Mouse (Mus musculus): ENCODE measurements at regions not wholly inside any gene's neighbourhood (a gene's known extent, or its start where the extent isn't known, plus 50 kb on each side); places are given as distances from the start of the nearest gene placed in this dataset.

- no peak for DNase-seq (ENCODE audit: low read depth, low spot score)
Measured at GRCm38 (mm10) chr11:7944956-7945515, 719.3 kb downstream of the Tns3 start.

DNA sequence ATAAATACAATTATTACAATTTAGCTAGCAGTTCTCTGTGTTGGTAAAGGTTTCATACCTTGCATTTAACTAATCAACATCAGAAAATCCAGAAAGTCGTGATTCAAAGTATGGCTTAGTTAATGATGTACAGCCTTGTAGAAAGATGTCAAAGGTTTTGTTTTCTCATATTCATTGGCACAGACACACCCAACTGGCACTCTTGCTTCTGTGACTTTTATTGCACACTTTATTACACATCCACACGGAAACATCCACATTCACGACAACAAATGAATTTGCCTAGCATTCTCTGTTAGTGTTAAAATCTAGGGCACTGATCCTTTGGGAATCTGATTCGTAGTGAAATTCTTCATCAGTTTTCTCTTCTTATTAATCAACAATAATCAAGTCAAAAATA lies 720.0 kb downstream of the Tns3 start:
- no peak for DNase-seq (ENCODE audit: low read depth, low spot score)

DNA sequence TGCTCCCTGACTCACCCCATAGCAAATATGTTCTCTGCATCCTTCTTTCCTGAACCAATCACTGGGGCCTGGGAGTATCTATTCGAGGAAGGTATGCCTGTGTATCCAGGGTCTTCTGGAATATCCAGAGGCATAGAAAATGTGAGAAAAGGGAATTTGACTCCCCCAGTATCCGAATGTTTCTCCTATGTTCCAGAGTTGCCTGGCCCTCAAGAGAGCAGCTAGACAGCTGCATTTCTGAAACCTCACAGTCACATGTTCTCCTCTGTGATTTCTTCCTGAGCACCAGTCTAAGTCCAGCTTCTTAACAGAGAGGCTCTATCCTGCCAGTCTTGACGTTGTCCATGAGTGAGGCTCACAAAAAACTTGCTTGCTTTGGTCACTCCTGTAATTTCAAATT lies 719.9 kb upstream of the Igfbp3 start:
- DNase-seq (ENCODE audit: low read depth, low spot score): no peak

GRCm38 (mm10) chr11:7932638-7933037 lies 718.9 kb upstream of the Igfbp3 start:
- no peak for DNase-seq (ENCODE audit: low read depth, low spot score)

- DNase-seq (ENCODE audit: low read depth, low spot score): no peak
Measured at GRCm38 (mm10) chr11:7931064-7931797, 717.5 kb upstream of the Igfbp3 start.

GRCm38 (mm10) chr11:7927676-7928075 lies 714.0 kb upstream of the Igfbp3 start:
- DNase-seq (ENCODE audit: low read depth, low spot score): no peak

- DNase-seq (ENCODE audit: low read depth, low spot score): no peak
Measured at GRCm38 (mm10) chr11:7912036-7912435, 698.3 kb upstream of the Igfbp3 start.

- DNase-seq (ENCODE audit: low read depth, low spot score): no peak
Measured at GRCm38 (mm10) chr11:7900266-7900665, 686.5 kb upstream of the Igfbp3 start.

DNA sequence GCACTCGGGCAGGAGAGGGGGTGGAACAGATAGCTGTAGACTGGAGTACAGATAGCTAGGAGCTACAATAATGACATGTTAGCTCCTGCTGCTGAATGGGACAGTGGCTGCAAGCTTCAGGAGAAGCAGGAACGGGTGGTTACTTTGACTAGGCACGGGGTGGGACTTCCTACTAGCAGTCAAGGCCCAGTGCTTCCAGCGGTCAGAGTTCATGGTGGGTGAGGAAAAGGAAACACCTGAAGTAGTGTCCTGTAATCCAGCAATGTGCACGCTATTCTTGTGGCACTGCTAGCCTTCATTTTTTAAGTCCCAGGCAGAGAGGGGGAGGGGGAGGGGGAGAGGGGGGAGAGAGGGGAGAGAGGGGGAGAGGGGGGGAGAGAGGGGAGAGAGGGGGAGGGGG lies 684.5 kb upstream of the Igfbp3 start:
- no peak for DNase-seq (ENCODE audit: low read depth, low spot score)

DNA sequence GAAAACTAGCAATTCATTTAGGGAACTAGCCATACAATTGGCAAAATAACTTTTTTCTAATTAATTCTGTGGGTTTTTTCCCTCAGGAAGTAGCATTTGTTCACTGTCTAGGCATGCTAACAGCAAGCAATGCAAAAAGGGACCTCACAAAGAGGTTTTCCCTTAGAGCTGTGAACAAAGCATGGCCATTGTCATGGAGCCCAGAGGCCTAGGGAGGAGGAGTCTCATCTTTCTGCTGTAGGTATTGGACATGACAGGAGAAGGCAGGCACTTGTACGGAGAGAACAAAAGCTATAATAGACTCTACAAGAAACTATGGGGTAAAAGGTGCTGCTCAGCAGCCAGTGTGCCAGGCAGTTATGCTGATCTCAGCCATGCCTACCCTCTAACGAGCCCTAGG lies 666.8 kb upstream of the Igfbp3 start:
- DNase-seq (ENCODE audit: low read depth, low spot score): no peak

- no peak for DNase-seq (ENCODE audit: low read depth, low spot score)
Measured at GRCm38 (mm10) chr11:7864116-7864515, 650.4 kb upstream of the Igfbp3 start.

DNA sequence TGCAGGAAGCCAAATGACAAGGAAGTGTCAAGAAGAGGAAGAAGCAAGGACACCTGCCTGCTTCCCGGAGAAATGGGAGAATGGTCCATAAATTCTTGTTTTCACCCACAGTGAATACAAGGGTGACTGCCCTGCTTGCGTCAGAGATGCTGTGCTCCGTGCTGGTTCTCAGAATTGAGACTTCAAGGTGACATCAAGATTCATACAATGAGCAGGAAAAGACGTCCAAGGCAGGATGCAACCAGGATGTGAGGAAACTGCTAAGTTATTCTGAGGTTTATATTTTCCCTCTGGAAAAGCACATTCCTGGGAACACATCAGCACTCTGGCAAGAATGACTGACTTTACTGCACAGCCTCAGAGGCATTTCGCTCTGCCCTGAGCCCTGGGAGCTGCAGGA lies 650.0 kb upstream of the Igfbp3 start:
- no peak for DNase-seq (ENCODE audit: low read depth, low spot score)

GRCm38 (mm10) chr11:7862547-7862946 lies 648.8 kb upstream of the Igfbp3 start:
- no peak for DNase-seq (ENCODE audit: low read depth, low spot score)

DNA sequence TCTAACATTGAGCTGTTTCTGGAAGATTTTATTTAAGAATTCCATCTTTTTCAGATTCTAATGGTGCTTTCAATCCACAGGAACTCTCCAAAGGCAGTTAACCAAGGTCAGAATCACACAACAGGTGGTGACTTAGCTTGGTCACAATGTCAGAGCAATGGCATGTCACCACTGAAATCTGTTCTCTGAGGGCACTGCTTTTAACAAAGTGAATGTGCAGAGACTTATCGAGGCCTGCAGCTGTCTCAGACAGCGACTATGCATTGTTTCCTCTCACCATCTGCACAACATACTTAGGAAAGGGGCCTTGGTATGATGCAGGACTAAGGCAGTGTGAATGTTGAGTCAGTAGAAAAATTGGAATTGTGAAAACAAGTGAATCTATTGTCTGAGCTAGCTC lies 638.9 kb upstream of the Igfbp3 start:
- DNase-seq (ENCODE audit: low read depth, low spot score): no peak

GRCm38 (mm10) chr11:7838311-7839237 lies 624.9 kb upstream of the Igfbp3 start:
- DNase-seq (ENCODE audit: low read depth, low spot score): no peak

- no peak for DNase-seq (ENCODE audit: low read depth, low spot score)
Measured at GRCm38 (mm10) chr11:7837486-7837885, 623.8 kb upstream of the Igfbp3 start.

DNA sequence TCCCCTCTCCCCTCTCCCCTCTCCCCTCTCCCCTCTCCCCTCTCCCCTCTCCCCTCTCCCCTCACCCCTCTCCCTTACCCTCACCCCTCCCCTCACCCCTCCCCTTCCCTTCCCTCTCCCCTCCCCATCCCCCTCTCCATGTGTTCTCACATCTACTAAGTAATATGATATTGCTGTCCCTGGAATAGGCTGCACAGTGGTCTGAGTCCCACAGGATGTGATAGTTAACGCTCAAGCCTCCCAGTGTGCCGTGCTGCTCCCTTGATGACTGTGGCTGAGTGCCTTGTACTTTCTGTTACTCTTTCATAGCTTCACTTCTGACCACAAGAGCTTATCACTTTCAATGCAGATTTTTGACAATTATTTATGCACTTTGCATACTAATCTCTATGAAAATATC lies 620.4 kb upstream of the Igfbp3 start:
- DNase-seq (ENCODE audit: low read depth, low spot score): peak; percentile 3

DNA sequence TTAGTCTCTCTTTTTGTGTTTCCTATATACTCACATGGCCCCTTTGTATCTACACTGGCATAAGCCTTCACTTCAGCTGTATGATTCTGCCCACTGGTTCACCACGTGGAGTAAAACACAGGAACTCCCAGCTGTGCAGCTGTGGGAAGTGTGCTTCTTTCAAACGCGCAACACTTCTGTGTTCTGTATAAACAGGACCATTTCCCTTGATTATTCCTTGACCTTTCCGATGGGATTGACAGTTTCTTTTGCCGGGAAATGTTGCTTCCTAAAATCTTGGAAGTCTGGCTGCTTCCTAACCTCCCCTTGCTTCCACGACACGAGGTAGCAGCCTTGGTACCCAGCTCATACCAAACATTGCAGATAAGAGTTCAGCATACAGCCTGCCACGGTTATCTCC lies 618.7 kb upstream of the Igfbp3 start:
- no peak for DNase-seq (ENCODE audit: low read depth, low spot score)

GRCm38 (mm10) chr11:7829770-7830169 lies 616.0 kb upstream of the Igfbp3 start:
- DNase-seq (ENCODE audit: low read depth, low spot score): no peak

- DNase-seq (ENCODE audit: low read depth, low spot score): no peak
Measured at GRCm38 (mm10) chr11:7828001-7828400, 614.3 kb upstream of the Igfbp3 start.

DNA sequence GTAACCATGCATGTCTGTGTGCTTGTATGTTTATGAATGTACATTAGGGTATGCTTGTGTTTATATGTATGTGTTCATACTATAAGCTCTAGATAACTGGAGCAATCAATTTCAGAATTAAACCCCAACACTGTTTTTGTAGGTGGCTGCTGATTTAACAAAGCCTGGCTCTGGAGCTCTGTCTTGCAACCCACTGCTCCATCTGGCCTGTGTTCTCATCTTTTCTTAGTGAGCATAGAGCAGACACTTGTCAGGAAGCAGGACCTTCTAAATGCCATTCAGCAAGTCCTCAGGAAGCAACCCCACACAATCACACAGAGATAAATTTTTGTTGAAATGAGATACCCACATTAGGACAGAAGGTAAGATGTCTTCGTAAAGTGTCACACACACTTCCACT lies 613.7 kb upstream of the Igfbp3 start:
- DNase-seq (ENCODE audit: low read depth, low spot score): no peak

DNA sequence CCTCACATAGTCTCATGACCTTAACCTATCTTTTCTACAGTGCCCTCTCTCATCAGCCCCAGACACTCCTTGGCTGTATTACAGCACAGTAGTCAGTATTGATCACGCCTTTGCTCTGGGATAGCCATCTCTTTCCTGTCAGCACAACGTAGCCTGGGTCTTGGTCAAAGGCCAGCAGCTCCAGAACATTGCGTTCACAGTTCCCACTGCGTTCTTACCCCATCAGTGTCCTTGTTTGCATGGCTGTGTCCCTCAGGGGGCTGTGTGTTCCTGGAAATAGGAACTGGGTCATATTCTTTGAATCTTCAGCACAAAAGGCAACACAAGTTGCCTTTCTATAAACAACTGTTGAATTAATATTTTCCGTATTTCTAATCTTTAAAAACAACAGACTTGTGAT lies 602.0 kb upstream of the Igfbp3 start:
- no peak for DNase-seq (ENCODE audit: low read depth, low spot score)

GRCm38 (mm10) chr11:7814556-7814955 lies 600.8 kb upstream of the Igfbp3 start:
- no peak for DNase-seq (ENCODE audit: low read depth, low spot score)
